Mouse (Mus musculus) midbrain, embryonic 13.5 days (tissue): ENCODE measurements around the gene Rhox7a. TPM values are rescaled to one million over a fixed set of nuclear protein-coding genes. Genes with fewer than 3 reads are reported as not detected.
"Not testable (repeated sequence)": the region's sequence is repeated elsewhere in the genome, so short reads cannot be mapped to it uniquely, and the experiment has no call there.

Experiments used
- ATAC-seq: fragments of 200-750 bp; cut with Nextera tagmentation; 2 replicates; pipeline ENCODE4 v1.8.0; 2017; ENCODE audit warnings: mild to moderate bottlenecking, moderate TSS enrichment, moderate library complexity
- H3K27ac ChIP-seq: fragments of 300-500 bp; sonication (generic); 2 replicates; pipeline ENCODE4 v1.5.1; 2015; ENCODE audit warnings: inconsistent platforms, mild to moderate bottlenecking, moderate library complexity
- H3K27me3 ChIP-seq: fragments of 300-500 bp; sonication (generic); 2 replicates; pipeline ENCODE4 v1.6.1; 2015; ENCODE audit warnings: mild to moderate bottlenecking, inconsistent platforms
- H3K36me3 ChIP-seq: fragments of 300-500 bp; sonication (generic); 2 replicates; pipeline ENCODE4 v1.6.1; 2015; ENCODE audit warnings: mild to moderate bottlenecking, inconsistent platforms
- H3K4me1 ChIP-seq: fragments of 300-500 bp; sonication (generic); replicated peaks from 2 replicates; pipeline ENCODE4 v1.6.1; 2015; ENCODE audit warnings: inconsistent platforms
- H3K4me2 ChIP-seq: fragments of 300-500 bp; sonication (generic); replicated peaks from 2 replicates; pipeline ENCODE4 v1.6.1; 2015; ENCODE audit warnings: moderate library complexity, mild to moderate bottlenecking, inconsistent platforms
- H3K4me3 ChIP-seq: fragments of 300-500 bp; sonication (generic); replicated peaks from 2 replicates; pipeline ENCODE4 v1.5.1; 2015; ENCODE audit warnings: mild to moderate bottlenecking, inconsistent platforms
- H3K9ac ChIP-seq: fragments of 300-500 bp; sonication (generic); replicated peaks from 2 replicates; pipeline ENCODE4 v1.6.1; 2015; ENCODE audit warnings: mild to moderate bottlenecking, inconsistent platforms
- H3K9me3 ChIP-seq: fragments of 300-500 bp; sonication (generic); 2 replicates; pipeline ENCODE4 v1.6.1; 2016; ENCODE audit warnings: mild to moderate bottlenecking, inconsistent platforms
- WGBS: fragments of 180-500 bp; shearing (Covaris S2); methylation state at CpG from one replicate; pipeline ENCODE4 v1.1.7; 2015; 5-methylcytosine and 5-hydroxymethylcytosine counted together
- polyA plus RNA-seq: library from polyadenylated mRNA; unstranded; fragments of >200 nt; fragmentation: Nextera tagmentation; extraction: Ambion mirVana; gene quantifications from 2 replicates; pipeline ENCODE4 v1.2.1, GENCODE M21; 2015

The Rhox7a gene
- not detected in 2 replicates for polyA plus RNA-seq

DNA sequence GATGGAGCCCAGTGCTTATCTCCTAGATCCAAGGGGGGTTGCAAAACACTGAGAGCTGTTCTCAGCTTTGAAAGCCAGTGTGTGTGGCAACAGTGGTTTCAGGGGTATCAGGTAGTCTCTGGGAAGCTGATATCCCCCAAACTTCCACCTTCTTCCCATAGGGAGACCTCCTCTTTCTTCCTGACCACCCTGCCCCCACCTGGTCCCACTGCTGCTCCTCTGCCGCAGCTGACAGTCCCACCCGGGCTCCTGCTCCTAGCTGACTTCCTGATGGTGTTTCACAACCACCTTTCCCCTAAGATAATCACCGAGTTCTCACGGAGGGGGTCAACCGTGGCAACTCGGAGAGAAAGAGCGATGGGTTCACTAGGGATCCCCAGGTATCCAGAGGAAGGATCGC, at the start of gene Rhox7a:
TSS of gene Rhox7a (plus strand) at position 301 of the 400 bp plus-strand sequence.
- not testable (repeated sequence) for H3K4me2 ChIP-seq, H3K36me3 ChIP-seq
- WGBS: 83% methylated on average over 8 of the region's 8 CpGs

DNA sequence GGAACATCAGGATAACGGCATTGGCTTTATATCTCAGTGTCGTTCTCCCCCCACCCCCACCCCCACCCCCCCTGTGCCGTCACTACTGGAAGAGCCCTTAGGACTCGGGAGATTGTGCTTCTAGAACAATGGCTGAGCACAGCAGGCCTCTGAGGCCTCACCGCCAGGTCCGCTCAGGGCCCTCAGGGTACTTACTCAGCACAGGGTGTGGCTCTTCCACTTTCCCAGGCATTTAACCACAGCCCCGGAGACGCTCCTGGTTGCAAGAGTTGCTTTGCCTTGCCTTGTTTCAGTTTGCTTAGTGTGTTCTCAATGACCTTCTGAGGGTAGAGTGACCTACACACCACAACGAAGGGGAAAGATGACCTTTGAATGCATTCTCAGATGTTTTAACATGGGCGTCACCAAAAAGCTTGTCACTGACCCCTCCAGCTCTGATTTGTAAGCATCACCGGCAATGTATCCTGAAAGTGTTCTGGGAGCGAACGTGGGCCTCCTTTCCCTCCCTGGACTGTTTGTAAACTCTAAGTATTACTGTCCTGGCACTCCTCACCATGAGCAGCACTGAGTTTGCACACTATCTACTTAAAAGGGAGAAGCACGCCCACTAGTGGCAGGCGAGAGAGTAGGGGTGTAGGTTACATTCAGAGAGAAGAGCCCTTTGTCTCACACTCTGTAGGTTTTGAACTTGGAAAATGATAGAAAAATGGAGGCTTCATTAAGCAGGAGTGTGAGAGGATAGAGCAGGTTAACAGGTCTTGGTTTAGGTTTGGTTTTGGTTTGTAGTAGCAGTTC, 24.0 kb upstream of the Rhox7a start:
- Histone ChIP-seq H3K4me3 (no peak overlapping the region), H3K36me3 (no peaks in the 10 kb centered on the region), H3K4me1 (no peaks in the 10 kb centered on the region), H3K9me3 (no peaks in the 10 kb centered on the region), H3K4me2 (no peak overlapping the region), H3K27ac (no peak overlapping the region), H3K9ac (no peak overlapping the region), H3K27me3 (no peaks in the 10 kb centered on the region)
- no peak for ATAC-seq
- 82% methylated on average over 15 of the region's 15 CpGs for WGBS

More for the DNA sequence above, at the start of gene Rhox7a:
- not testable (repeated sequence) for H3K27ac ChIP-seq, H3K9ac ChIP-seq, ATAC-seq, H3K4me1 ChIP-seq, H3K9me3 ChIP-seq, H3K4me3 ChIP-seq, H3K27me3 ChIP-seq

DNA sequence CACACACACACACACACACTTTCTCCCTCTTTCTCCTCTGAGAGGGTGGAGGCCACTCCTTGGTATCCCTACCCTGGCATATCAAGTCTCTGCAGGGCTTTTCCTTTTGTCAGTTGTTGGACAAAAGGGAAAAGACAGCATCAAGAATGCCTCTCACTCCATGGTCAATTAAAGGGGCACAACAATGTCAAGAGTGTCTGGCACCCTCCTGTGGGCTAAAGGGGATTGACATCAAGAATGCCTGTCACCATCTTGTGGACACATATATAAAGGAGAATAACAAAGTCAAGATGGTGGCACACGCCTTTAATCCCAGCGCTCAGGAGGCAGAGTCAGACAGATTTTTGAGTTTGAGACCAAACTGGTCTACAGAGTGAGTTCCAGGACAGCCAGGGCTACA, 22.1 kb upstream of the Rhox7a start:
- ATAC-seq: no peak
- 83% methylated on average over 2 of the region's 2 CpGs for WGBS
- Histone ChIP-seq H3K9me3 (no peaks in the 10 kb centered on the region), H3K4me3 (no peak overlapping the region), H3K4me1 (no peaks in the 10 kb centered on the region), H3K9ac (no peak overlapping the region), H3K4me2 (no peak overlapping the region), H3K36me3 (no peaks in the 10 kb centered on the region), H3K27me3 (no peaks in the 10 kb centered on the region), H3K27ac (no peak overlapping the region)

GRCm38 (mm10) chrX:37811179-37811578, 20.3 kb upstream of the Rhox7a start:
- H3K4me3 ChIP-seq: no peak overlapping the region
- H3K27ac ChIP-seq: no peak overlapping the region
- 38% methylated on average over 5 of the region's 5 CpGs for WGBS
- no peaks in the 10 kb centered on the region for H3K27me3 ChIP-seq
- H3K9ac ChIP-seq: no peak overlapping the region
- H3K9me3 ChIP-seq: no peaks in the 10 kb centered on the region
- no peak for ATAC-seq
- H3K4me1 ChIP-seq: no peaks in the 10 kb centered on the region
- no peak overlapping the region for H3K4me2 ChIP-seq
- no peaks in the 10 kb centered on the region for H3K36me3 ChIP-seq

GRCm38 (mm10) chrX:37815665-37816064, 15.8 kb upstream of the Rhox7a start:
- ATAC-seq: no peak
- H3K4me3 ChIP-seq: no peak overlapping the region
- no peak overlapping the region for H3K4me2 ChIP-seq
- no peaks in the 10 kb centered on the region for H3K36me3 ChIP-seq
- H3K27me3 ChIP-seq: no peaks in the 10 kb centered on the region
- no peak overlapping the region for H3K9ac ChIP-seq
- H3K27ac ChIP-seq: no peak overlapping the region
- no peaks in the 10 kb centered on the region for H3K4me1 ChIP-seq
- WGBS: 78% methylated on average over 10 of the region's 10 CpGs
- no peaks in the 10 kb centered on the region for H3K9me3 ChIP-seq

DNA sequence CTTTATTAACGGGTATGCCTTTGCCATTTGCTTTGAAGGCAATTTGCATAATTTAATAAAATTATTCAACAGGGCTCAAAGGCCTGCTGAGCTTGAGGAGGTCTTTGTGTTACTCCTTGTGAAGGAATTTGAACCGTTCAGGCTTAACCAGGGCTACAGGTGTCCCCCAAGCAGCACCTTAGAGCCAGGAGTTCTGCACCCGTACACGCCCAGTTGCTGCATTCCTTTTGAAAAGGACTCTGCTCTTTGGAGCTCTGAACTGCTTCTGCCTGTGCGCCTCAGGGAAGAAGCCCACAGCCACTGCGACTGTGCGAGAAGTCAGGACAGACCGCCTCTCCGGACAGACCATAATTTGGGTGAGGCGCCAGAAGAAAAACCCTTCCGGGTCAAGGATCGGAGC, 4.9 kb upstream of the Rhox7a start, which contains the start of gene Rhox6:
TSS of gene Rhox6 (plus strand) at position 301 of the 400 bp plus-strand sequence.
- H3K4me1 ChIP-seq, H3K4me3 ChIP-seq, H3K9me3 ChIP-seq, H3K27me3 ChIP-seq, H3K4me2 ChIP-seq, H3K36me3 ChIP-seq, H3K9ac ChIP-seq, ATAC-seq, H3K27ac ChIP-seq: not testable (repeated sequence)
- 89% methylated on average over 4 of the region's 12 CpGs for WGBS

- ATAC-seq: no peak
- H3K27me3 ChIP-seq: no peaks in the 10 kb centered on the region
- no peak overlapping the region for H3K4me2 ChIP-seq
- no peaks in the 10 kb centered on the region for H3K4me1 ChIP-seq
- no peaks in the 10 kb centered on the region for H3K9me3 ChIP-seq
- no peaks in the 10 kb centered on the region for H3K36me3 ChIP-seq
- no peak overlapping the region for H3K9ac ChIP-seq
- no peak overlapping the region for H3K4me3 ChIP-seq
- 97% methylated on average over 2 of the region's 2 CpGs for WGBS
- no peak overlapping the region for H3K27ac ChIP-seq
Observed at GRCm38 (mm10) chrX:37871641-37872040, 40.2 kb downstream of the Rhox7a start.

- no peaks in the 10 kb centered on the region for H3K27me3 ChIP-seq
- H3K36me3 ChIP-seq: no peaks in the 10 kb centered on the region
- no peaks in the 10 kb centered on the region for H3K9me3 ChIP-seq
- WGBS: 72% methylated on average over 4 of the region's 4 CpGs
- H3K4me2 ChIP-seq: no peak within 1 kb of the TSS
- no peaks in the 10 kb centered on the region for H3K4me1 ChIP-seq
- no peak within 1 kb of the TSS for H3K4me3 ChIP-seq
- no peak within 1 kb of the TSS for H3K27ac ChIP-seq
- no peak within 1 kb of the TSS for H3K9ac ChIP-seq
- no peak for ATAC-seq
Observed at GRCm38 (mm10) chrX:37878844-37879243, 47.4 kb downstream of the Rhox7a start, which contains the start of gene Rhox8. Gene Rhox8 (minus strand): TSS chrX:37878944.

Other genes starting within 250 kb of the Rhox7a start
- not detected in 2 replicates for gene Rhox4f, start 224.0 kb upstream of the Rhox7a start, polyA plus RNA-seq
- gene Rhox3g, start 203.1 kb upstream of the Rhox7a start, polyA plus RNA-seq: not detected in 2 replicates
- gene Rhox2g, start 188.2 kb upstream of the Rhox7a start, polyA plus RNA-seq: not detected in 2 replicates
- not detected in 2 replicates for gene Rhox4g, start 180.4 kb upstream of the Rhox7a start, polyA plus RNA-seq
- not detected in 2 replicates for gene Rhox3h, start 162.9 kb upstream of the Rhox7a start, polyA plus RNA-seq
- gene Rhox2h, start 158.4 kb upstream of the Rhox7a start, polyA plus RNA-seq: not detected in 2 replicates
- gene Rhox5, start 26.8 kb upstream of the Rhox7a start, polyA plus RNA-seq: not detected in 2 replicates
- not detected in 2 replicates for gene Rhox6, start 4.8 kb upstream of the Rhox7a start, polyA plus RNA-seq
- gene Rhox8, start 47.3 kb downstream of the Rhox7a start, polyA plus RNA-seq: not detected in 2 replicates
- not detected in 2 replicates for gene Rhox7b, start 65.5 kb downstream of the Rhox7a start, polyA plus RNA-seq
- gene Rhox9, start 70.1 kb downstream of the Rhox7a start, polyA plus RNA-seq: not detected in 2 replicates
- gene Btg1-ps1, start 187.1 kb downstream of the Rhox7a start, polyA plus RNA-seq: not detected in 2 replicates
- gene Btg1-ps2, start 211.4 kb downstream of the Rhox7a start, polyA plus RNA-seq: not detected in 2 replicates
- not detected in 2 replicates for gene Rhox10, start 234.8 kb downstream of the Rhox7a start, polyA plus RNA-seq